Mouse (Mus musculus) olfactory bulb, adult 2 months (tissue): ENCODE data around the gene H1foo. TPM values are rescaled to one million over a fixed set of nuclear protein-coding genes. Genes with fewer than 3 reads are reported as not detected.

Experiments
- H3K27ac ChIP-seq: fragments of 200-500 bp; 2 replicates; pipeline ENCODE4 v1.5.1; 2012; ENCODE audit warnings: low read depth, low read length; ENCODE audit not compliant: insufficient read depth
- H3K4me1 ChIP-seq: fragments of 200-500 bp; 2 replicates; pipeline ENCODE4 v1.6.1; 2012; ENCODE audit warnings: low read length; ENCODE audit not compliant: control insufficient read depth, insufficient read depth
- H3K4me3 ChIP-seq: fragments of 200-500 bp; 2 replicates; pipeline ENCODE4 v1.5.1; 2012; ENCODE audit warnings: mild to moderate bottlenecking, low read depth, low read length, moderate library complexity; ENCODE audit not compliant: insufficient read depth
- CTCF ChIP-seq: fragments of 200-500 bp; IDR thresholded peaks from 2 replicates; pipeline ENCODE4 v1.5.1; 2012; ENCODE audit warnings: low read depth, mild to moderate bottlenecking, low read length, moderate library complexity; ENCODE audit not compliant: insufficient read depth
- POLR2A ChIP-seq: fragments of 200-500 bp; IDR thresholded peaks from 2 replicates; pipeline ENCODE4 v1.6.1; 2012; ENCODE audit warnings: mild to moderate bottlenecking, low read depth, low read length, moderate library complexity; ENCODE audit not compliant: insufficient read depth
- WGBS: fragments of 180-500 bp; shearing (Covaris S2); methylation state at CpG from one replicate; pipeline ENCODE4 v1.1.7; 2018; 5-methylcytosine and 5-hydroxymethylcytosine counted together
- polyA plus RNA-seq: library from polyadenylated mRNA; stranded (reverse); fragments of >200 nt; gene quantifications from 2 replicates; pipeline ENCODE4 v1.2.4, GENCODE M21; 2012; ENCODE audit warnings: low replicate concordance; ENCODE audit not compliant: missing spikeins, insufficient read depth, insufficient read length

Gene H1foo
- polyA plus RNA-seq = not detected in 2 replicates

DNA sequence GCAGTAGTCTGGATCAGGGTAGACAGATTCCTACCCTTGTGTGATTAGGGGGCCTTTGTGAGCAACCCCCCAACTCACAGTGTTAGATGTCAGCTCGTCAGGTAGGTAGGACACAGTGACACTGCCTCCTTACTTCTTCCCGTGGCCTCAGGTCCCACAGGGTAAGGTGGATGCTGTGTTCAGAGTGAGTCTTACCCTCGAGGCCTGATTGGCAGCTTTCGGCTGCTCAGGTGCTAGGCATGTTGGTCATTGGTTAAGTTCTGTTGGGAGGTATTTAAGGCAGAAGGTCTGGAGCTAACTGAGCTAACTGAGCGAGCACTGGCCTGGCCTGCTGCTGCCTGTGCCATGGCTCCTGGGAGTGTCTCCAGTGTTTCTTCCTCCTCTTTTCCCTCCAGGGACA is at the start of gene H1foo:
Gene H1foo, plus strand, starts transcription at position 301 of the 400 bp plus-strand sequence.
- WGBS = 89% methylated on average over 5 of the region's 5 CpGs
- TF ChIP-seq POLR2A = no peak
- TF ChIP-seq CTCF = no peak
- Histone ChIP-seq H3K4me3 (no peak within 1 kb of the TSS), H3K4me1 (peaks cover 3% of the 10 kb centered on the region; the same call in 1 of the 2 replicates), H3K27ac (no peak within 1 kb of the TSS)

DNA sequence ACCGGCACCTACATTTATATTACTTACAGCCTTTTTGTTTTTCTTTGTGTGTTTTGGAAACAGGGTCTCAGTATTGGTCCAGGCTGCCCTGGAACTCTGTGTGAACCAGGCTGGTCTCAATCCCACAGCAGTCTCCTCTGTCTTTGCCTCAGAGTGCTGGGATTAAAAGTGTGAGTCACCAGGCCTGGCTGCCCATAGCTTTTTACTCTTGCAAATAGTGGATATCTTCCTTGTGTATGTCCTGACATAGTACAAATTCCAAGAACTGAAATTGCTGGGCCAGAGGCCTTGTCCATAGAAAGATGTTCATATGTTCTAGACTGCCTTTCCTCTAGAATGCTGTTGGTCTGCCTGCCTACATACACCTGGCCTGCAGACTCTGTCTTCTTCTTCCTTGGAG is 48.4 kb upstream of the H1foo start:
- TF ChIP-seq CTCF (no peak), POLR2A (no peak)
- H3K4me3 ChIP-seq = no peak overlapping the region
- 31% methylated on average over 1 of the region's 1 CpGs for WGBS
- H3K4me1 ChIP-seq = peaks cover 13% of the 10 kb centered on the region
- no peak overlapping the region for H3K27ac ChIP-seq

DNA sequence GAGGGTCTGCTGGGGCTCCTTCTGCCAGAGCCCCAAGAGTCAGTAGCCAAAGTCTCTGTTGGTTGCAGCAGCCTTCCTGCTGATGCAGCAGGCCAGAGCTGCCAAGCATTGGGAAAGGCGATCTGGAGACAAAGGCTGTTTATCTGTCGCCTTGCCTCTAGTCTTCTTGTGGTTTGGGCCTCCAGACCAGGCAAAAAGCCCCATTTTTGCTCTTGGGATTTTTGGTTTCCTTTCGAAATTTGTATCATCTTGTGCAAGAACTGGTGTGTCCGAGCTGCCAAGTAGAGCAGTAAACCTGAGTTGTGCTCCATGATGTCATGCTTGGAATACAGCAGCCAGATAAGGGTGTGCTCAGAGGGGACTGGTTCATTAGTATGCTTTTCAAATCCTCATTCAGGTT is 47.6 kb upstream of the H1foo start:
- WGBS = 73% methylated on average over 4 of the region's 4 CpGs
- Histone ChIP-seq H3K4me3 (no peak overlapping the region), H3K27ac (0 out of 2 replicates have a peak overlapping the region, but pooled peaks have one; percentile 15), H3K4me1 (peaks cover 12% of the 10 kb centered on the region)
- TF ChIP-seq POLR2A (no peak), CTCF (no peak)

DNA sequence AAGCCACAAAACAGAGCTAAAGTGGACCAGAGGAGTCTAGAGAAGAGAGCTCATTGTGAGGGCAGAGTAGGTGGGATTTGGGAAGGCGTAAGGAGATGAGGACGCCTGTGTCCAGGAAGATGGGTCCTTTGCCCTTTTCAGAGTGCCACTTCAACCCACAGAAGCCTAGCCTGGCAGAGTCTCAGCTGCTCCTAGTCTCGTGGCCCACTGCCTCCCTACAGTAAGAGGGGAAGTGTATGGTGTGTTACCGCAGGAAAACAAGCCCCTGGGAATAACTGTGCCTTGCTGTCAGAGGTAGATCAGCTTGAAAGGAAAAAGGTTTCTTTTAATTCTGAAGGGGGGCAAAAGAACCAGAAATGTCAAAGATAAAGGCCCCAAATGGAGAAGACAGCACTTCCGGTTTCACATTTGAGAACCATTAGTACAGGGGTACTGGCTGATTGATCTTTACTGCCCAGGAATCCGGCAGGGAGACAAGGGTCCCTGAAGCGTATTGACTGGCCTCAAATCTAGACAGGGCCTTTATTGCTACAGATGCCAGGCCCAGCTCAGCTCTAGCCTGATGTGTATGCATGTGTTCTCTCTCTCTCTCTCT is 46.7 kb upstream of the H1foo start:
- Histone ChIP-seq H3K27ac (no peak overlapping the region), H3K4me3 (no peak overlapping the region), H3K4me1 (peaks cover 11% of the 10 kb centered on the region)
- WGBS = 81% methylated on average over 7 of the region's 7 CpGs
- TF ChIP-seq CTCF = no peak
- TF ChIP-seq POLR2A = no peak

DNA sequence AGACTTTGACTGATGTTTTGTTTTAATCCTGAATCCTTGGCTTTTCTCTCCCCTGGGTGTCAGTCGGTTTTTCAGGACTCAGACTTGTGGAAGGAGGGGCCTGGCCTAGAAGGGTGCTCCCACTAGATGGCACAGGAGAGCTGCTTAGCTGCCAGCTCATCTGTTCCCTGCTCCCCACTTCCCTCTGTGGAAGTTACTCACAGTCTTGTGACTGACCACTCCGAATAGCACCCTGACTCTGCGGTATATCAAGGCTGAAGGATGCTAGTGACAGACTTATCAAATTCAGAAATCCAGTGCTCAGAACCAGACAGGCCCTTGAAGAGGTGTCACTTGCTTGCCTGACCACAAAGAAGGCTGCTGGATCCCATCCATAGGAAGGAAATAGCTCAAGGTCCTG is 43.7 kb upstream of the H1foo start:
- H3K4me3 ChIP-seq = no peak overlapping the region
- no peak overlapping the region for H3K27ac ChIP-seq
- 8% methylated on average over 3 of the region's 3 CpGs for WGBS
- peaks cover 11% of the 10 kb centered on the region for H3K4me1 ChIP-seq
- TF ChIP-seq POLR2A = no peak
- peak; percentile 76 for TF ChIP-seq CTCF

DNA sequence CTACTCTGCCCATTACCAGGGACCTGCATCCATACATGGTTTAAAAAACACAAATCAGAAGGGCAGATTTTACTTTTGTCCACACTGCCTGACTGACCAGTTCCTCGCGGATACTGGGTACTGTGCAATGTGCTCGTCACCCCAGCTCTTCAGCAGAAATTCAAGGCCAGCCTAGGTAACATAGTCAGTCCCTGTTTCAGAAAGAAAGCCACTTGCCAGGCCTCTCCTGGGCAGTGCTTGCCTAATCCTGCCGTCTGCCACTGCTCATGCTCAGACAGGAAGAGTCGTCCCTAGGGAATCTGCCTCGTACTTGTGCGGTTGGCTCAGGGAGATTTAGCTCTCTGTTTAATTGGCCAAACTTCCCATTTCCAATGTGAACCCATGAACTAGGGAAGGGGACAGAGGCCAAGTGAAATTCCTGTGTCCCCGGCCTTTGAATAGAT is 43.2 kb upstream of the H1foo start:
- Histone ChIP-seq H3K4me3 (no peak overlapping the region), H3K27ac (no peak overlapping the region), H3K4me1 (peaks cover 11% of the 10 kb centered on the region)
- WGBS = 80% methylated on average over 8 of the region's 8 CpGs
- TF ChIP-seq CTCF (no peak), POLR2A (no peak)

DNA sequence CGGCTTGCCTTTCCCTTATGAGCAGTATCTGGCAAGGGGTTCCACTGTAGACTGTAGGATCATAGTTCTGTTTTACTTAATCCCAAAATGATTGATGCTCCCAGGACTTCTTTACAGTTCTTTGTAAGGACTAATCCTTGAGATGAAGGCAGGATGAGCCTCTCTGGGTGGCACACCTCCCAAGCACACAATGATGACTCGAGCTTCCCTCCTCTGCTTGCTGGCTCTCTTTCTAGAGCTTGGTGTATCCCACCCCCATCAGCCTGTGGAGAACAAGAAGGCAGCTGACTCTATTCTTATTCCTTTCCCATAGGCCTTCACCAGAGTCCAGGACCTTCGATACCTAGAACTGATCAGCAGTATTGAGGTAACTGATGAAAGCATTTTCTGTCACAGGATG is 42.2 kb upstream of the H1foo start:
- WGBS = 53% methylated on average over 3 of the region's 3 CpGs
- no peak overlapping the region for H3K4me3 ChIP-seq
- H3K4me1 ChIP-seq = peaks cover 8% of the 10 kb centered on the region; the same call in 1 of the 2 replicates
- no peak for TF ChIP-seq POLR2A
- TF ChIP-seq CTCF = no peak
- H3K27ac ChIP-seq = no peak overlapping the region

DNA sequence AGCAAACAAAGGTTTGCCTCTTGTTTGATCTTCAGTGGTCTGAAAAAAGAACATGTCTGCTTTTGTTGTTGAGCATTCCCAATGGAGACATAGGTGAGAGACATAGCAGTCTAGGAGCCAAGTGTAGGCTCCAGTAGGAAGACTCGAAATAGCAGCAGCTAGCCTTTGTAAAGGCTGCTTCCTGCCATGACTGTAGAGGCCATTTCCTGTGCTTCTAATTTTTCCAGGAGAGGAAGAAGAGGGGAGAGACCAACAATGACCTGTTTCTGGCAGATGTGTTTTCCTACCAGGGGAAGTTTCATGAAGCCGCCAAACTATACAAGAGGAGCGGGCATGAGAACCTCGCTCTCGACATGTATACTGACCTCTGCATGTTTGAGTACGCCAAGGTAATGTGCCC is 39.2 kb upstream of the H1foo start:
- no peak for TF ChIP-seq POLR2A
- TF ChIP-seq CTCF = no peak
- 83% methylated on average over 6 of the region's 6 CpGs for WGBS
- H3K4me1 ChIP-seq = peaks cover 22% of the 10 kb centered on the region
- no peak overlapping the region for H3K27ac ChIP-seq
- H3K4me3 ChIP-seq = no peak overlapping the region

DNA sequence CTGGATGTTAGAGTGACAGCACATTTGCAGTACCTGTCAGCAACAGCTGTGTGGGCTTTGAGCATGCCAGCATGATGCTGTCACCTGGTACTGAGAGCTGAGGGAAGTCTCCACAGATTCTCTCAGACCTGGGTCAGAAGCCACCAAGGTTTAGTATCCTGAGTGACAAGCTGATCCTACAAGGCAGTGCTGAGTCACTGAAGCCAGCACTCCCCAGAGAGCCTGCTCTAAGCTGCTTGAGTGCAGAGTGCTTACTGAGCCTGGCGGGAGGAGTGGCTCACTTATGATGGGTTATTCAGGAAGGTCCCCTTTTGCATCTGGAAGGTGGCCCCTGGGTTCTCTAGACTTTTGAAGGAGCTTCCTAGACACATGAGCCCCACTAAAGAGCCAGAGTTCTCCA is 38.3 kb upstream of the H1foo start:
- Histone ChIP-seq H3K4me1 (peaks cover 21% of the 10 kb centered on the region), H3K4me3 (no peak overlapping the region), H3K27ac (no peak overlapping the region)
- WGBS = 86% methylated on average over 1 of the region's 1 CpGs
- TF ChIP-seq POLR2A (no peak), CTCF (no peak)

DNA sequence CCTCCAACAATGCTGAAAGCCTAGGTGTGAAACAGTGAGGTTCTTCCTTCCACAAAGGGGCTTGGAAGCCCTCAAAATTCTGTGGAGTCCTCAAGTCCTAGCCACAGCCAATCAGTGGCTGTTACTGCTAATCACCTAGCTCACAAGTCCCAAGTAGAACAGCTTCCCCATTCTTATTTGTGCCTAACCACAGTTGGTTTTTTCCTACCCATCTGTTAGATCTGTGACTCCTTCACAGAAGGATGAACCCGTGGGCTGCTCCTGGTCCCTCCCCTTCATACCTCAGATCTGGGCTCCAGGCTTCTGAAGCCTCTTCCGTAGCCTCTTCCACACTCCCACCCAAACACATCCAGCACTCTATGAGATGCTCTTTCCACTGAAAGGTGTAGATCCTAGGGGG is 37.9 kb upstream of the H1foo start:
- TF ChIP-seq CTCF (no peak), POLR2A (no peak)
- H3K27ac ChIP-seq = no peak overlapping the region
- H3K4me1 ChIP-seq = peaks cover 18% of the 10 kb centered on the region
- WGBS = 65% methylated on average over 2 of the region's 2 CpGs
- H3K4me3 ChIP-seq = no peak overlapping the region
